Mouse (Mus musculus) macrophage (primary cell): ENCODE data around the gene Hnmt. TPM values are rescaled to one million over a fixed set of nuclear protein-coding genes. Genes with fewer than 3 reads are reported as not detected.
"Not testable (repeated sequence)": the region's sequence is repeated elsewhere in the genome, so short reads cannot be mapped to it uniquely, and the experiment has no call there.

Source experiments
- H3K27ac ChIP-seq: fragments of 350-480 bp; formaldehyde crosslinking; 2 replicates; pipeline ENCODE4 v1.9.0; 2021
- H3K36me3 ChIP-seq: fragments of 350-480 bp; formaldehyde crosslinking; 2 replicates; pipeline ENCODE4 v1.9.0; 2021; ENCODE audit errors: inconsistent target
- H3K4me3 ChIP-seq: fragments of 350-480 bp; formaldehyde crosslinking; 2 replicates; pipeline ENCODE4 v1.9.0; 2021; ENCODE audit errors: inconsistent target
- H3K79me2 ChIP-seq: fragments of 350-480 bp; formaldehyde crosslinking; 2 replicates; pipeline ENCODE4 v1.9.0; 2021; ENCODE audit errors: inconsistent target
- WGBS: methylation state at CpG from one replicate; pipeline ENCODE4 v1.1.7; 2026; ENCODE audit warnings: inconsistent platforms; ENCODE audit not compliant: missing documents; 5-methylcytosine and 5-hydroxymethylcytosine counted together
- polyA plus RNA-seq: library from polyadenylated mRNA; stranded (reverse); fragments of 250-400 nt; gene quantifications from 3 replicates; pipeline ENCODE4 v1.2.4, GENCODE M21; 2018; ENCODE audit warnings: inconsistent platforms
- total RNA-seq, 78 experiments: library from RNA; depleted of rRNA; stranded (reverse); fragments of 250-400 nt; gene quantifications; 1 replicate in 9 of 78; 2 replicates in 24 of 78; 3 replicates in 43 of 78; 4 replicates in 2 of 78; pipeline ENCODE4 v1.2.4; 2018; ENCODE audit warnings: inconsistent platforms in 56 of 78

The Hnmt gene
- total RNA-seq (2018; cell fraction: chromatin; rRNA removed): 1 to 10 TPM in 15 of 26 experiments, under 1 TPM in 3, not detected in 8; 0.62 to 8.0 (median 2.2) TPM
- total RNA-seq (2018; cell fraction: cytosol; rRNA removed): 10 to 100 TPM in 17 of 26 experiments, 1 to 10 TPM in 9; 7.6 to 24.0 (median 13.9) TPM
- 10 to 100 TPM in 1 of 26 experiments, 1 to 10 TPM in 25; 1.2 to 10.2 (median 4.1) TPM for total RNA-seq (2018; cell fraction: nucleus; rRNA removed)
- 22.4 to 33.9 TPM (median 27.2 TPM) in 3 replicates for polyA plus RNA-seq

DNA sequence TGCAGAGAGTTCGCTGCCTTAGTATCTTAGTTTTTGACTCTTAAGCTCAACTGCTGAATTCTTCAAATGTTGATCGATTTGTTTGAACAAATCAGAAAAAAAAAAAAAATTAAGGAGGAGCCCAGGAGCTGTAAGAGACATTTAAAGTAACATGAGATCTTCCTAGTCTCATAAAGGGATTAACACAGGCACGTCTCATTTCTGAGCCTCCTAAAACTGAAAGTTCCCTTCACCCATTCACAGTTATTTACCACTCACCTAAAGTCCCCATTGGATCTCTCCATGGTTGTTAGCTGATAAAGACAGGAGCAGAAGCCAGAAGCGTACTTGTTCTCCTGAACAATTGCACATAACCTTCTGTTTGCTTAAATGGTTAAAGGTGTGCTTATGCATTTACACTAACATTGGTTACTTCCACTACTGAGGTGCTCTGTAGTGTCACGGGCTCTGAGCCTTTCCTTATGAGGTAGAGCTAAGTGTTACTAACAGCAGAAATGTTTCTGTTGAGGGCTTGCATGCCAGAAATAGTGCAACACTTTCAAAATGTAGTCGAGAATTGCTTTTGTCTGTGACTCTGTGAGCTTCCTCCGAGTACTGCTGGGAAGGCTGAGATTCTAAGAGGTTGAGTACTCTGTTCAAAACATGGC, at the start of gene Hnmt:
Hnmt (minus strand) TSS at position 51 of the 647 bp plus-strand sequence.
- Histone ChIP-seq H3K27ac (peak within 1 kb of the TSS; percentile 56), H3K36me3 (no peaks in the 10 kb centered on the region), H3K4me3 (peak within 1 kb of the TSS; percentile 58), H3K79me2 (no peaks in the 10 kb centered on the region; the same call in 1 of the 2 replicates)
- WGBS: 39% methylated on average over 7 of the region's 7 CpGs

DNA sequence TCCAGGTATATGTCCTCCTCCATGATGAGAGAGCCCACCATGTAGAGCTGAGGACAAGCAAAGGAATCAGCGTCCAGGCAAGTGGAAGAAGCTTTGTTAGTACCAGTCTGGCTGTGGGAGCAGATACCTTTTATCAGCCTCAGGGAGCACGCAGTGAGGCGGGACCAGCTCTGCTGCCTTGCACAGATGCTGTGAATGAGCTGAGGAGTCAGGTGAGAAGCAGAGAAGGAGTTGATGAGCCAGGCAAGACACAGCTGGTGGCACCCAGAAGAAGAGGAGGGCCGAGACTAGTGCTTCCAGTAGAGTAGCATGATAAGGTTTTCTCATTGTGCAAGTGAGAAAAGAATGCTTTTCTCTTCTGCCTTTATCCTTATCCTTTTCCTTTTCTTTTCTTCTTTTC, 47.3 kb upstream of the Hnmt start, which contains the start of gene Tbpl2:
Tbpl2 (minus strand) TSS at position 101 of the 400 bp plus-strand sequence.
- WGBS: 89% methylated on average over 4 of the region's 4 CpGs
- no peak within 1 kb of the TSS for H3K27ac ChIP-seq
- H3K79me2 ChIP-seq: no peaks in the 10 kb centered on the region
- no peaks in the 10 kb centered on the region for H3K36me3 ChIP-seq
- no peak within 1 kb of the TSS for H3K4me3 ChIP-seq

DNA sequence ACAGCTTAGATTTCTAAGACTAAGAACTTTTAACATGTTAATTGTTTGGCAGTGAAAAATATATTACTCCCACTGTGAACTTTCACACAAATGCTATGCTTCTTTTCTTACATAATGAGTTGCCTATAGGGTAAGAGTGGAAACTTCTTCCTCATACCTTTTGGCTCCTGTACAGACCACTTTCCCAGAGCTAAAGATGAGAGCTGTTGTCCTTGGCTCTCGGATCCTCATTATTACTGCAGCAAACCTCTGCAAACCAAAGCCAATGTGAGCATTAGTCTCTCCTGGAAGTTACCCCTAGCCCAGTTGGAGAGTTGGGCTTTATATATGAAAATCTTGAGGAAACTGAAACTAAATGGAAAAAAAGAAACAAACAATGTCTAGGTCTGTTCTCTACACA, 41.7 kb upstream of the Hnmt start:
- H3K27ac ChIP-seq: no peak overlapping the region
- no peaks in the 10 kb centered on the region for H3K79me2 ChIP-seq
- no peak overlapping the region for H3K4me3 ChIP-seq
- H3K36me3 ChIP-seq: no peaks in the 10 kb centered on the region
- WGBS: 92% methylated on average over 1 of the region's 1 CpGs

DNA sequence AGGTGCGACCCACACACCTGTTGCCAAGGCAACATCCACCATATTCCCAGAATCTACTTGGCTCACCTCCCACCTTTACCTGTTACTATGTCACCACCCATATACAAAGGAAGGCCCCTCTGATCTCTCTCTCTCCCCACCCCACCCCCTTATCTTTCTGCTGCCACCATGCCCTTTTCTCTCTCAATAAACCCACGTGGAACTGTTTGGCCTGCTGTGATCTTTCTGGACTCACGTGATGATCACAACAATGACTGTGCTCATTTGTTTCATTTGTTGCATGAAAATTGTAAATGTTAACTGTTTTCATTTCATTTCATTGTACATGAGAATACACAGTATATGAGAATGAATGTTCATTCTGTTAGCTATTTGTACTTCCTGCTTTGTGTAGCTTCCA, 1.3 kb upstream of the Hnmt start:
- no peak overlapping the region for H3K27ac ChIP-seq
- H3K36me3 ChIP-seq: no peaks in the 10 kb centered on the region
- no peak overlapping the region for H3K4me3 ChIP-seq
- no peaks in the 10 kb centered on the region; the same call in 1 of the 2 replicates for H3K79me2 ChIP-seq
- 87% methylated on average over 3 of the region's 3 CpGs for WGBS

DNA sequence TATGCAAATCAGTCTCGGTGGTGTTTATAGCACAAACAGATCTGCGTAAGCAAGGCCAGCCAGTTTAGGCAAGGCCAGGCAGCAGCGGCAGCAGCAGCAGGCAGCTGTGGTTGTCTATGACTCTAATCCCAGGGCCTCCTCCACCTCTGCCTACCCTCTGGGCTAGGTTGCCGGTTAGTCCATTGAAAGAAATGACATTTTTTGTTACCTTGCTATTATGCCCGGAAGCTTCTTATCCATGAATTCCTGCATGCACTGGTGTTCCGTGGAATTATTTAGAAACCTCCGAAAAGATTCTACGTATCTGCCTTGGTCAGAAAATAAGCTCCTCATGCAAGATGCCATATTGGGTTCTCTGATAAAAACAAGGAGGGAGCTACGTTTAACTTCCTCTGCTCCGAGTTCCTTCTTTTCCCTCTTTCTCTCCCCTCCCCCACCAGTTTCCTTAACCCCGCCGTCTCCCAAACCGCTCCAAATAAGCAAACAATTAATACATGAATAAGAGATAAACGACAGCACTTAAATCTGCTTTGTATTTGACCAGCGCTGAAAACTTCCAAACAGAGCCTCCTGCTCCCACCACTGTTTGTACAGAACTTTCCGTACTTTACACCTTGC, 605 bp downstream of the Hnmt start:
- H3K36me3 ChIP-seq: no peaks in the 10 kb centered on the region
- no peaks in the 10 kb centered on the region; the same call in 1 of the 2 replicates for H3K79me2 ChIP-seq
- peak overlapping the region; percentile 58 for H3K4me3 ChIP-seq
- WGBS: 3% methylated on average over 16 of the region's 16 CpGs
- peak overlapping the region; percentile 56 for H3K27ac ChIP-seq

DNA sequence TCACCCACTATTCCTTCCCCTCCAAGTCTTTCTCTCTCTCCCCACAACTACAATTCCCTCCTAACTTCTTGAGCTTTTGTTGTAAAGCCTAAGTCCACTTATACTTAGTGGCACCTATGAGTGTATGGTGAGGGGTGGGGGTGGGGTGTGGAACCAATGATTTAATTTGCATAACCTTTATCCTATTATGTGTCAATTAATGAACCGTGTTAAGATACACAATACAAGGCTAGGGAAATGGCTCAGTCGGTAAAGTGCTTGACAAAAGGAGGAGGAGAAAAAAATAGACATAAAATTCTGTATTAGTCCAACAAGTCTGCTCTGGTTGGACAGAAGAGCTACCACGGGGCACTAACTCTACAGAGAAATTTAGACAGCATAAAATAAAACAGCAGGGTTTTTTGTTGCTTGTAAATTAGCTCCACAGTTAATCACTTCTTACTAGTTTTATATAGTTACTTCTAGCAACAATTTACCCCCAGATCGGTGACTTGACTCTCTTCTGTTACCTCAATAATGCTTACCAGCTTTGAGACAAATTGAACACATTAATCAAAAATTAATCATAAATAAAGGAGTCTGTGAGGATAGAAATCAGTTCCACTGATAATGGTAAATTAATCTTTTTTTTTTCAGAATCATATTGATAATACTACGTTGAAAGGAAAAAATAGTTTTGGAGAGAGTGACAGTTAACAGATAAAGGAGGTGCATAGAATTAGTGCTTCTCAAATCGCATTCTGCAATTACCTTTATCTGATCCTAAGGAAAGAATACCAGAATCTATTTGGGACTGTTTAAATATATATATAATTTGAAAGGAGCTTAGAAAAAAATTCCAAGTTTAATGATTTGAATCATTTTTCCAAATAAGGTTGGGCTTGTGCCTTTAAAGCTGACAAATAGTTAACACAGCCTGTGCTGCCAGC, 1.4 kb downstream of the Hnmt start:
- 55% methylated on average over 6 of the region's 6 CpGs for WGBS
- Histone ChIP-seq H3K79me2 (no peaks in the 10 kb centered on the region; the same call in 1 of the 2 replicates), H3K27ac (peak overlapping the region; percentile 56), H3K36me3 (no peaks in the 10 kb centered on the region), H3K4me3 (peak overlapping the region; percentile 58)

DNA sequence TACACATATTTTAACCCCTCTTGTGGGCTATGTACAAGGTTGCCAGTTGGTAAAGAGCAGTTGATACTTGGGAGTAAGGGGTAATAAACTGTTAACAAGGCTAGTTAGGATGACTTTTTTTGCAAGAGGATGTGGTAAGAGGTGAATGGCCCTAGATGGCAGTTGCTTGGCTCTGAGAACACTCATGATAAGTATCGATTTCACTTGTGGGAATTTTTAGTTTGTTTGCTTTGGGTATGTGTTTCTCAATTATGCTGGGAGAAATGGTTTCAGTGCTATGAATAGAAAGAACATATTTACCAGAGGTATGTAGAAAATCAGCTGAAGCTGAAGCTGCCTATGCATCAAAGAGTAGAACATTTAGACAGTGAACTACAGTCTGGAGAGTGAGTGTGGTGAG, 6.3 kb downstream of the Hnmt start:
- no peaks in the 10 kb centered on the region for H3K36me3 ChIP-seq
- H3K79me2 ChIP-seq: no peaks in the 10 kb centered on the region; the same call in 1 of the 2 replicates
- no peak overlapping the region for H3K27ac ChIP-seq
- no peak overlapping the region for H3K4me3 ChIP-seq
- WGBS: 25% methylated on average over 1 of the region's 1 CpGs

DNA sequence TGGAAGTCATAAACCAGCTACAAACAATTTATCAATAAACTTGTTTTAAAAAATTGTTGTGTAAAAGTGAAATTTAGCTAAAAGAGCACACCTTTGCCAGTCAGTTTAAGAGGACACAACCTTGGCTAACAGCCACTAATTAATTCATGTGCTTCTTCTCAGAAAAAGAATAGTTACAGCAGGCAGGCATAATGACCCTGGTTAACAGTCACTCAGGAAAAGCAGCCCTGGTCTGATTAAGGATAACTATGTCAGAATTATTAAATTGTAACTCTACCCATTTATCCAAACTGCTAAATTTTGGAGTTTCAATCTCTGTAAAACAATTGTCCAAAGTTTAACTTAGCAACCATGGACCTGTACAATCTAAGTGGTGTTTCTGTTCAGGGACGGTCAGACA, 8.7 kb downstream of the Hnmt start:
- Histone ChIP-seq H3K4me3 (no peak overlapping the region), H3K79me2 (no peaks in the 10 kb centered on the region), H3K27ac (no peak overlapping the region), H3K36me3 (no peaks in the 10 kb centered on the region)
- WGBS: 85% methylated on average over 1 of the region's 1 CpGs

DNA sequence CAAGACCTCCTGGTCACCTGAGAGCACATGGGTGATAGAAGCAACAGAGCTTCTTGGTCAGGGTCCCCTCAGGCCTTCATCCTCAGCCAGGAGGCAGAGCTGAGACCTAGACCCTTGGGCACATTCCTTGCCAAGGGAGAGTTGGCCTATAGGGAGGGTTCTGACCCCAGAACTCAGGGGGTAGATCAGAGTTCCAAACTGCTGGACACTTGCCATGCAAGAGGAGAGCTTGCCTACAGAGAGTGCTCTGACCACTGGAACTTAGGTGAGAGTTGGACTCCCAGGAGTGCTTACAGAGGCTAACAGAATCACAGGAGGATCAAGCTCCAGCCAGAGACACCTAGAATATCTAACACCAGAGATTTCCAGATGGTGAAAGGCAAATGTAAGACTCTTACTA, 29.8 kb downstream of the Hnmt start:
- H3K36me3 ChIP-seq, H3K27ac ChIP-seq, H3K79me2 ChIP-seq, H3K4me3 ChIP-seq: not testable (repeated sequence)

DNA sequence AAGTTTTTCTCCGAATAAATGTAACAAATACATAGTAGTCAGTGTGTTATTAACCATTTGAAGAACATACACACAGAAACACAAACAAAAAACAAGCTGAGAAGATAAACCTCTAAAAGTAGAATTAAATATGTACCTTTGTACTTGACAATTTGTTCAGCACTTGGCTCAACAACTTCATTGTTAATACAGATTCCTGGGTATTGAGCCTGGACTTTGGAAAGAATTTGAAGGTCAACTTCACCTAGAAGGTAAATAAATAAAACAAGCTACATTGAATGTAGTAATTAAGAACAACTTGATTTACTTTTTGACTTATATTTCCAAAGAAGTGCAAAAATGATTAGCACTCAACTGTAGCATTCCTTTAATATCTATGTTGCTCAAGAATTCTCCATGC, 30.2 kb downstream of the Hnmt start:
- 100% methylated on average over 1 of the region's 1 CpGs for WGBS
- no peaks in the 10 kb centered on the region for H3K36me3 ChIP-seq

DNA sequence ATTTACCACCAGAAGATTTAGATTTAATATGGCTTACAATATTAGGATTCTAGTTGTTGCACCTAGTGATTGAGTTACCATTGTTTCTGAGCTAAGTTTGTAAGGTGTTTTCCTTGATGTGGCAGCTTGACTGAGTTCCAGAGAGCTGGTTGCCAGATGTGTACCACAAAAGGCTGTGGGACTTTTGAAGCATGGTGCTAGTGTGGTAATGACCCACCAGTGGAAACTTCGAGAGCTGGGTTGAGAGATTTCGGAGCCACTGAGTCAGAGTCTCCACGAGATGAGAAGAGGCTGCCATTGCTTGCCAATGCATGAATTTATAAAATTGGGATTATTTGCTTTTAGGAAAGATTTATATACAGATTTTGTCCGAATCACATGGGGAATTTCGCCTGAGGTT, 34.2 kb downstream of the Hnmt start:
- Histone ChIP-seq H3K36me3 (no peaks in the 10 kb centered on the region), H3K79me2 (no peaks in the 10 kb centered on the region), H3K27ac (no peak overlapping the region), H3K4me3 (no peak overlapping the region)
- 91% methylated on average over 5 of the region's 5 CpGs for WGBS

More for the DNA sequence above, 30.2 kb downstream of the Hnmt start:
- H3K79me2 ChIP-seq: no peaks in the 10 kb centered on the region
- H3K4me3 ChIP-seq: no peak overlapping the region
- no peak overlapping the region for H3K27ac ChIP-seq

DNA sequence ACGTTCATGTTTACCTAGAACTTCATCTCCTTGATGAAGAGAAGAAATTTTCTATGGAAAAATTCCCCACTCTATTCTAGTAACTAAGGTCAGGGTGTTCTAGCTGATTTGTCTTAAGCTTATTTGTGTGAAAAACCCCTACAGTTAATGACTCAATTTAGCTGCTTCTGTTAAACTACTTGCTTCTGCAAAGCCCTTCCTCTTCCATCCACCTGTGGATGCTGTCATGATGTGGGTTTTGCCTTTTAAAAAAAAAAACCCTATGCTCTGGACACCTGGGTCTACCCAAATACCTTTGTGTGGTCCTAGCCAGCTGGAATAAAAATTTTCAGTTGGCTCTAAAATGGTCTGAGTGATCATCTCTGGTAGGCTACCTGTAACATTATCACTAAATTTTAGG, 49.9 kb downstream of the Hnmt start:
- H3K79me2 ChIP-seq: no peaks in the 10 kb centered on the region
- WGBS: 100% methylated on average over 1 of the region's 1 CpGs

DNA sequence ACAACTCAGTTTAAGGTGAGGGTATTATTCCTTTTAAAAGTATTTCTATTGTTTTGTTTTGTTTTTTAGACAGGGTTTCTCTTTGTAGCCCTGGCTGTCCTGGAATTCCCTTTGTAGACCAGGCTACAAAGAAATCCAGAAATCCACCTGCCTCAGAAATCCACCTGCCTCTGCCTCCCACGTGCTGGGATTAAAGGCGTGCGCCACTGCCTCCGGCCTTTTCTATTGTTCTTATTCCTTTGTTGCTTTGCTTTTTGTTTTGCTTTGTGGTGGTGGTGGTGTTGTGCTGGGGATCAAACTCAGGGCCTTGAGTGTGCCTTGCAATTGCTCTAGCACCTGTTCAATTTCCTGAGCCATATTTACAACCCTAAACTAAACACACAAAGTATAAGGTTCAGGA, 50.4 kb downstream of the Hnmt start:
- Histone ChIP-seq H3K36me3 (no peaks in the 10 kb centered on the region), H3K79me2 (no peaks in the 10 kb centered on the region), H3K27ac (no peak overlapping the region), H3K4me3 (no peak overlapping the region)
- WGBS: 92% methylated on average over 4 of the region's 4 CpGs

More for the DNA sequence above, 49.9 kb downstream of the Hnmt start:
- H3K4me3 ChIP-seq: no peak overlapping the region
- H3K36me3 ChIP-seq: no peaks in the 10 kb centered on the region
- H3K27ac ChIP-seq: no peak overlapping the region

DNA sequence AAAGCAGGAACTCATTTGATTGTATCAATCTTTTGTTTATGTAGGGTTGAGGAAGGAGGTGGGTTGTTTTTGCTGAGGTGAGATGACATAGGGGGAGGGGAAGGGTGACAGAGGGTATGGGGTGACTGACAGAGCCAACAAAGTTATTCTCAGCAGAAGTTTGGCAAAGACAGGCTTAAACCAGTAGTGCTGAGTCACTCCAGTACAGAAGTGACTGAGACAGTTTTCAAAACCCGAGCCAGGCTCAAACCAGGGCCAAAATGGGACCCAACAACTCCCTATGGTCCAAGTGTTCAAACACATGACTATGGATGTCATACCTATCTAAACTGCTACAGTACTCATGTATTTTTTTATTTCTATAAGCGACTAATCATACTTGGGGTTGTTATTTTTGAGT, 52.4 kb downstream of the Hnmt start:
- Histone ChIP-seq H3K27ac (no peak overlapping the region), H3K79me2 (no peaks in the 10 kb centered on the region), H3K4me3 (no peak overlapping the region), H3K36me3 (no peaks in the 10 kb centered on the region)
- WGBS: 54% methylated on average over 2 of the region's 2 CpGs
